Mouse (Mus musculus): ENCODE measurements at regions not wholly inside any gene's neighbourhood (a gene's known extent, or its start where the extent isn't known, plus 50 kb on each side); places are given as distances from the start of the nearest gene placed in this dataset.

DNA sequence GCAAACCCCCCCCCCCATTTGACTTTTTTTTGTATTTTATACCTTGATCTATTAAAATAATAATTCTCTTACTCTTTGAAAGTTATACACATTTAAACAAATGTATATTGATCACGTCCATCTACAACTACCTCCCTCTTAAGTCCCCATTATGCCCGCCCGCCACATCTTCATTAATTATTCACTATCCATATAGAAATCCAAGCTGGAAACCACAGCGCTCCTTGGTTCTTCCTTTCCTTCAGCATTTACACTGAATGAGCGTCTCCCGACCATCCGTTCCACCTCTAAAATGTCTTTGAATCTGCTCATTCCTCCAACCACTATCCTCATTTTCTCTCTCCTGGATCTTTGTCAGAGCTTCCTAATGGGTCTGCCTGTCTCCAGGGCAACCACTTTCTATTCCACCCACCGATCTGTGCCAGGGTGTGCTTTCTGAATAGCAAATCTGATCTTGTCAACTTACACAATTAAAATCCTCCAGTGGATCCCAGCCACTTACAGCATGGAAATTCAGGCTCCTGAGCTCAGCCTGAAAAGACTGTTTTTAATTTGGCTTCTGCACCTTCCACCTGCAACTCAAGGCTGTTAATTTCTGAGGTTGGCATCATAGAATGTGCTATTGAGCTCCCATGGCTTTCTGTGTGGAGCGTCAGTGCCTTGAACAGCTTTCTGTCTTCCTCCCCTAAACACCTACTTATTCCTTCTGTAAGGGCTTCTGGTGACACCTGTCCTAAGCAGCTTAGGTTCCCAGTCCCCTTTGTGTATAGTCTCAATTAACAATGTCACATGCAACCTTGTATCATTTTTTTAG lies 265.5 kb downstream of the Spry2 start:
- DNase-seq (ENCODE audit: low spot score in 2 of 2): peak; percentile 67 to 91
- TF ChIP-seq CTCF (conservative IDR thresholded peaks at IDR 0.05): no peak
- Histone ChIP-seq H3K27ac (peak overlapping the region; percentile 95), H3K4me3 (peak overlapping the region; percentile 40)

DNA sequence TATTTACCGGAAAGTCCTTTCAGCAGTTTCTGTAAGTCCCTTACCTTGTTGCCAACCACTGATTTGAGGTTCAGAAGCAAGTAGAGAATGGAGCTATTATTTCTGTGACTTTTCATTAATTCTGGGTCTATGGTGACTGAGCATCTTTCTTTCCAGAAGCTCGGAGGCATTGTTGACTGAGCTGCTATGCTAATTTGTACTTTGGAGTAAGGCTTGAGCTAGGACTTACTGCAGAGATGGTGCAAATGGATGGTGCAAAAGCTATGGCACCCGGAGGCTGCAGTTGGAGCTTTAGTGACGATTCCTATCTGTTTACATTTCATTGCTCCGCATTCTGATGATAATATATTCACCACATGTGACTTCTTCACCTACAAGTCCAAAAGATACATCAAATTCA lies 266.2 kb downstream of the Spry2 start:
- DNase-seq (ENCODE audit: low spot score in 2 of 2): no peak
- no peak for TF ChIP-seq CTCF (conservative IDR thresholded peaks at IDR 0.05)
- H3K4me3 ChIP-seq: peak overlapping the region; percentile 40; the same call in 1 of the 2 replicates
- peak overlapping the region; percentile 95 for H3K27ac ChIP-seq

DNA sequence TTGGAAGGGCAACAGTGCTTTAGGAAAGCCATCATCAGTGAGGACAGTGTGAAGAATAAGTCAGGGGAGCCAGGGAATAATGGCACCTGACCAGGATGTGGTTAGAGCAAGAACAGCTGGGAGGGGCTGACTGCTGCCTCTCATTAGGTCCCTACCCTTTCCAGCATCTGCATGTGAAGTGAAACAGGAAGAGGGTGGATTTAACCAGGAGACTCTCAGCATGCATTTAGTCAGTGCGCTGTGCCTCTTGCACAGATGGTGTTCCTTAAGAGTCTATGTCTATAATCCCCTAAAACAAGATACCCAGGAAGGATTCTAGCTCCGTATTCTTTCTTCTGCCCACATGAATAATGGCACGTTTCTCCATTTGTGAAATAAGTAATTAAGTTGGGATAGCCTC lies 267.9 kb downstream of the Spry2 start:
- H3K27ac ChIP-seq: peak overlapping the region; percentile 95
- no peak overlapping the region for H3K4me3 ChIP-seq

DNA sequence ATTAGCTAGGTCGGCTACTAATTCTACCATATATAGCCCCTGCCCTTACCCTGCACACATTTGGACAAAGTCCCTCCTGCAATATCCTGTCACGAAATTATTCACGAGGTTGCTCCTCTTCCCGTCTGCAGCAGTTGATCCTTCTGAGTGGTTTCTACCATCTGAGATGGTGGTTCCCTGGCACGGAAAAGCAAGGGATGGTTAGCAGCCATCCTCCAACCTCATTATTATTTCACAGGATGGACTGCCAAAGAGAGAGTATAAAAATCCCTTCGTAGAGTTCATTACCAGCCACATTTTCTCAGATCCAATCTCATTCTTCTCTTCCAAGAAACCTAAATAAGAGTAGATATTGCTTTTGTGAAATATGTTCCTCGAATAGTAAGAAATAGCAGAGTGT lies 272.2 kb downstream of the Spry2 start:
- no peak for DNase-seq (ENCODE audit: low spot score in 2 of 2)
- peak overlapping the region; percentile 33 for H3K27ac ChIP-seq
- TF ChIP-seq CTCF (conservative IDR thresholded peaks at IDR 0.05): no peak
- no peak overlapping the region for H3K4me3 ChIP-seq

More for the DNA sequence above, 267.9 kb downstream of the Spry2 start:
- peak in 1 of 2 experiments; percentile 19 for DNase-seq (ENCODE audit: low spot score in 2 of 2)
- no peak for TF ChIP-seq CTCF (conservative IDR thresholded peaks at IDR 0.05)

DNA sequence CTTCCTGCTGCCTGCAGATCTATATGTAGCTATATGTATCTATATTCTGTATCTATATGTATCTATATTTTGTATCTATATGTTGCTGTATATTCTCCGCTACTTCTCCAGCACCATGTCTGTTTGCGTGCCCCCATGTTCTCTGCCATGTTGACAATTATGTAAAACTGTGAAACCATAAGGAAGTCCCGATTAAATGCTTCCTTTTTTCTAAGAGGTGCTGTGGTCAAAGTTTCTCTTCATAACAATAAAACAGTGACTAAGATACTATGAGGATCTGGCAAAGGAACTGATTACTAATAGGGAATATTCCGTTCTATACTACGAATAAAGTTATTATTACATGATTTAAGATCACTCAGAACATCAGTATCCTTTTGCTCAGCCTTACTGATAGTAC lies 274.5 kb downstream of the Spry2 start:
- Histone ChIP-seq H3K4me3 (no peak overlapping the region), H3K27ac (no peak overlapping the region)
- no peak for DNase-seq (ENCODE audit: low spot score in 2 of 2)
- no peak for TF ChIP-seq CTCF (conservative IDR thresholded peaks at IDR 0.05)

DNA sequence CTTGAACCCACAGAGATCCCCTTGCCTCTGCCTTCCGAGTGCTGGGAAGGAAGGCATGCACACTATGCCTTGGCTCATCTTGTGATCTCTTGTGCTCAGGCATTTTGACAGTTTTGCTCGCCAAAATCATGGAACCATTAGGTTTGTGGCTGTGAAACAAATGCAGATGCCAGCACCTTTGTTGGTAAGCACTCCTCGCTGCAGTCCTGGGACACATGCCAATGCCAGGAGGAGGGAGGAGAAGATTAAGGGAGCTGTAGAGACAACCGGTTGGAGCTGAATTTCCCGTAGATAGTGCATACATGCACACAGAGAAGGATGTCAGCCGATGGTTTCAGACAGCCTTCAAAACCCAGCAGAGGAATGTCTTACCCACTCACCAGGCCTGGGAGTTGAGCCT lies 275.5 kb downstream of the Spry2 start:
- TF ChIP-seq CTCF (conservative IDR thresholded peaks at IDR 0.05): no peak
- Histone ChIP-seq H3K27ac (peak overlapping the region; percentile 33), H3K4me3 (no peak overlapping the region)
- no peak for DNase-seq (ENCODE audit: low spot score in 2 of 2)

DNA sequence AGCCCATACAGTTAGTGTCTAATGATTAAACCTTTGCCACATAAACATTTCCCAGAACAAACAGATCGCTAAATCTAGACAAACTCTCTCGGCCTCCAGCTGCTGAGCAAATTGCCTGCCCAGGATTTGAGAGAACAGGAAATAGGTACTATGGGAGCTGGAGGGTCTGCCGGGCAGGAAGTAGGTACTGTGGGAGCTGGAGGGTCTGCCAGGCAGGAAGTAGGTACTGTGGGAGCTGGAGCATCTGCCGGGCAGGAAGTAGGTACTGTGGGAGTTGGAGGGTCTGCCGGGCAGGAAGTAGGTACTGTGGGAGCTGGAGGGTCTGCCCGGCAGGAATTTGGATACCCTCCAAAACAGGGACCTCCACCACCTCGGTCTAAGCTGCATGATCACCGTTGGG lies 277.2 kb downstream of the Spry2 start:
- H3K27ac ChIP-seq: no peak overlapping the region
- no peak for TF ChIP-seq CTCF (conservative IDR thresholded peaks at IDR 0.05)
- H3K4me3 ChIP-seq: no peak overlapping the region
- DNase-seq (ENCODE audit: low spot score in 2 of 2): no peak

DNA sequence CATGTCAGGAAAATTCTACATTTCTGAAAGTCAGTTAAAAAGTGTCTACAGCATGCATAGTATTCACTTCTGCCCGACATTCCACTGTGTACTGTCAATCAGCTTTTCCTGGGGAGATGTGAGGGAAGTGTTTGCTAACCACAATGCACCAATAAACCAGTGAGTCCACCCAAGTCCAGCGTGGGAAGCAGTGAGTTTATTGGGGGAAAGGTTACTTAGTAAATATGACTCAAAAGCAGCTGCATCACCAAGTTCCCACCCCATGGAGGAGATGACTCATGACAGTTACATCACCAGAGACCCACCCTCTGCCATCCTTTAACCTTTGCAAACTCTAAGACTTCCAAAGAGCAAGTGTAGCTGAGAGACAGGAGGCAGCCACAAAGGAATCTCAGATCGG lies 280.9 kb downstream of the Spry2 start:
- no peak for TF ChIP-seq CTCF (conservative IDR thresholded peaks at IDR 0.05)
- Histone ChIP-seq H3K27ac (no peak overlapping the region), H3K4me3 (no peak overlapping the region)
- no peak for DNase-seq (ENCODE audit: low spot score in 2 of 2)

DNA sequence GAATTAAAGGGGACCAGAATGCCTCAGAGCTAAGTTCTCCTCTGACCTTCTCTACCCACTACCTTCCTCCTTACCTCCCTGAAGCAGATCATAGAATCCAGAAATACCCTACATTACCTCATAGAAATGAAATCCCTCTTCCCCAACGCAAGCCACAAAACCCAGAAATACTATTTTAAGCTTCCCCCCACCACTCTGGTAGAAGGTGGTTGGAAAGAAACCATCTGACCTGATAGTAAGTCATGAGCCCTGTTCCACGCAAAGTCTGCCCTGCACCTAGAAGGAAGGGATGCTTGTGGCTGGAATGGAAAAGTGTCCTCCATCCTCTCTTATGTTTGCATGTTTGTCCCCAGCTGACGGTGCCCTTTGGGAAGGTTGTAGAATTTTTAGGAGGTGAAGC lies 283.8 kb downstream of the Spry2 start:
- no peak for DNase-seq (ENCODE audit: low spot score in 2 of 2)
- H3K27ac ChIP-seq: no peak overlapping the region
- H3K4me3 ChIP-seq: no peak overlapping the region
- no peak for TF ChIP-seq CTCF (conservative IDR thresholded peaks at IDR 0.05)

DNA sequence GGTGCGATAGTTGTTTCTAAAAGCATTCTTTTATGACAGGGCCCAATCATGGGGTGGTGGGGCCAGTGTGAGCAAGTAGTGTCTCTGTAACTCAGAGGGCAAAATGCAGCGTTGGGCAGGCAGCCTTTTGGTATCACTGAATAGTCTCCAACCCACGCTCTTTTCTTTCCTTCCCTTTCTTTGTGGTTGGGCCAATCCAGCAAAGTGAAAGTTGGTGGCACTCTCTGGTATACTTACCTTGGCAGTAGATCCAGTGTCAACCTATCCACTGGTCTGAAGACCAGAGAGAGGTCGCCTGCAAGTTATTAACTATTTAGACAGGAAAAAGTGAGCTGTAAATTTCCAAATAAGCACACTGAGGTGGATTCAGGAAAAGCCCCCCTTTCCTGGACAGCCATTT lies 287.8 kb downstream of the Spry2 start:
- Histone ChIP-seq H3K4me3 (no peak overlapping the region), H3K27ac (no peak overlapping the region)
- DNase-seq (ENCODE audit: low spot score in 2 of 2): no peak
- no peak for TF ChIP-seq CTCF (conservative IDR thresholded peaks at IDR 0.05)

DNA sequence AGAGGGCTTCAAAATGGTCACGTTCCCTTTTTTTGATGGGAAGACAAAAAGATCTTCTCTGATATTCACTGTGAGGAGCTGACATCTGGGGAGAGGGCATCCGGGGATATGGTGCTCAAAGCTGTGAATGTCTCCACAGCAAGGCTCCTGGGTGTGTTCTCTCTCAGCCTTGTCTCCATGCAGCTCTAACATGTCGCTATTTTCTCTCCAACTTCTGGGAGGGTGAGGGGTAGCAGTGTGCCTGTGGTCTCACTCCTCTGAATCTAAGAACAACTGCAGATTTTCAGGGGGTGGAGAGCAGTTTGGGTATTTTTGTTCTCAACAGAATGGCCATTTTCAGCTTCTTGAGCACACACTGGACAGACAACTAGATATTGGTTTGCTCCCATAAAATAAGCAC lies 290.1 kb downstream of the Spry2 start:
- no peak for DNase-seq (ENCODE audit: low spot score in 2 of 2)
- TF ChIP-seq CTCF (conservative IDR thresholded peaks at IDR 0.05): no peak
- H3K27ac ChIP-seq: no peak overlapping the region
- no peak overlapping the region for H3K4me3 ChIP-seq

DNA sequence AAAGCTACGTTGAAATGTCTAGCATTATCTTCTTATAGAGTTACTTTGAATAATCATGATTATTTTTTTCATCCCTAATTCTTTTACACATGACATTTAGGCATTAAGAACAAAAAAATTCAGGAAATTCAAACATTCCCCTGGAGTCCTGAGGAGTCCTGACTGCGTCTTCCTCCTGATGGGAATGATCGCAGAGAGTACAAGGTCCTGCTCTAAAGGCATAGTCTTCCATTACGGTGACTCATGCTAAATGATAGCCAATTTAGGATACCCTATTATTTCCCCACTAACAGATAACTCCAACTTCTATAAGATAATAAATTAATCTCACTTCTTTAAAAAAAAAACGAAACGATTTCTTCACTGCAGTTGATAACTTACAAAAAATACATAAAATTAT lies 292.2 kb downstream of the Spry2 start:
- no peak for TF ChIP-seq CTCF (conservative IDR thresholded peaks at IDR 0.05)
- DNase-seq (ENCODE audit: low spot score in 2 of 2): no peak
- H3K4me3 ChIP-seq: no peak overlapping the region
- H3K27ac ChIP-seq: no peak overlapping the region

DNA sequence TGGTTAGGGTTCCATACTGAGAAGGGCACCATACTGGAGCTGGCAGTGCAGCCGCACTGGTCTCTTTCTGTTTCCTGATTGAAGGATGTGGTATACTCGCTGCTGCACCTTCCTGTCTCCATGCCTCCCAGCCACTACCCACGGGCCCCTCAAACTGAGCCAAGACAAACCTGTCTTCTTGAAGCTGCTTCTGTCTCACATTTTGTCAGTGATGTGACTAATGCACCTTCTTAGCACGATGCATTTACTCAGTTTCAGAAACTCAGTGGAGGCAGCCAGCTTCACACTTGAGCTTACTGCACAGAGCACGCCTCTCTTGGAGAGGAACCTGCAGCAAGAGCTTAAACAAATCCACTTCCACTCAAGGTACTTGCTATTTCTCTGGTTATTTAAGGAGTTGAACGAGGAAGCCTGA lies 293.6 kb downstream of the Spry2 start:
- DNase-seq (ENCODE audit: low spot score in 2 of 2): no peak
- H3K27ac ChIP-seq: no peak overlapping the region
- TF ChIP-seq CTCF (conservative IDR thresholded peaks at IDR 0.05): no peak
- H3K4me3 ChIP-seq: no peak overlapping the region

Data from layer of hippocampus, adult 2 months (tissue).